Mouse (Mus musculus): ENCODE measurements around the gene Ccdc167. TPM values are rescaled to one million over a fixed set of nuclear protein-coding genes. Genes with fewer than 3 reads are reported as not detected.

Gene Ccdc167
- polyA plus RNA-seq, 1 experiment from 2014 or later = 12.6 TPM

GRCm38 (mm10) chr17:29696940-29697339, 19.9 kb downstream of the Ccdc167 start:
- Histone ChIP-seq H3K4me2 (no peak overlapping the region), H3K27me3 (no peaks in the 10 kb centered on the region), H3K4me1 (replicated peaks) (no peaks in the 10 kb centered on the region), H3K4me3 (no peak overlapping the region), H3K9ac (no peak overlapping the region), H3K9me3 (no peaks in the 10 kb centered on the region), H3K27ac (replicated peaks) (no peak overlapping the region), H3K36me3 (peaks cover 68% of the 10 kb centered on the region)
- no peak for ATAC-seq (ENCODE audit: low FRiP score, low read depth)
- 92% methylated on average over 8 of the region's 8 CpGs for WGBS

- no peak for ATAC-seq (ENCODE audit: low FRiP score, low read depth)
- no peak overlapping the region for H3K4me3 ChIP-seq
- H3K36me3 ChIP-seq = peaks cover 72% of the 10 kb centered on the region
Measured at GRCm38 (mm10) chr17:29694516-29694915, 22.3 kb downstream of the Ccdc167 start.

GRCm38 (mm10) chr17:29693571-29693970, 23.3 kb downstream of the Ccdc167 start:
- Histone ChIP-seq H3K4me2 (no peak overlapping the region), H3K36me3 (peaks cover 65% of the 10 kb centered on the region)
- 93% methylated on average over 2 of the region's 2 CpGs for WGBS

More at GRCm38 (mm10) chr17:29694516-29694915, 22.3 kb downstream of the Ccdc167 start:
- no peak overlapping the region for H3K9ac ChIP-seq
- H3K27me3 ChIP-seq = no peaks in the 10 kb centered on the region
- H3K9me3 ChIP-seq = no peaks in the 10 kb centered on the region
- no peaks in the 10 kb centered on the region for H3K4me1 ChIP-seq (replicated peaks)
- WGBS = 80% methylated on average over 4 of the region's 4 CpGs
- no peak overlapping the region for H3K27ac ChIP-seq (replicated peaks)
- H3K4me2 ChIP-seq = no peak overlapping the region

GRCm38 (mm10) chr17:29692827-29693226, 24.0 kb downstream of the Ccdc167 start:
- H3K4me1 ChIP-seq (replicated peaks) = no peaks in the 10 kb centered on the region
- H3K27ac ChIP-seq (replicated peaks) = no peak overlapping the region
- 90% methylated on average over 2 of the region's 2 CpGs for WGBS
- peaks cover 57% of the 10 kb centered on the region for H3K36me3 ChIP-seq
- no peaks in the 10 kb centered on the region for H3K27me3 ChIP-seq
- H3K4me3 ChIP-seq = no peak overlapping the region
- ATAC-seq (ENCODE audit: low FRiP score, low read depth) = no peak
- no peaks in the 10 kb centered on the region for H3K9me3 ChIP-seq
- no peak overlapping the region for H3K4me2 ChIP-seq
- no peak overlapping the region for H3K9ac ChIP-seq

More at GRCm38 (mm10) chr17:29693571-29693970, 23.3 kb downstream of the Ccdc167 start:
- H3K9me3 ChIP-seq = no peaks in the 10 kb centered on the region
- H3K4me1 ChIP-seq (replicated peaks) = no peaks in the 10 kb centered on the region
- no peaks in the 10 kb centered on the region for H3K27me3 ChIP-seq
- no peak overlapping the region for H3K4me3 ChIP-seq
- H3K9ac ChIP-seq = no peak overlapping the region
- no peak overlapping the region for H3K27ac ChIP-seq (replicated peaks)
- ATAC-seq (ENCODE audit: low FRiP score, low read depth) = no peak

GRCm38 (mm10) chr17:29690257-29690656, 26.6 kb downstream of the Ccdc167 start:
- H3K9ac ChIP-seq = no peak overlapping the region
- H3K4me2 ChIP-seq = no peak overlapping the region
- H3K36me3 ChIP-seq = peaks cover 50% of the 10 kb centered on the region
- no peaks in the 10 kb centered on the region for H3K9me3 ChIP-seq
- ATAC-seq (ENCODE audit: low FRiP score, low read depth) = no peak
- no peaks in the 10 kb centered on the region for H3K27me3 ChIP-seq
- no peaks in the 10 kb centered on the region for H3K4me1 ChIP-seq (replicated peaks)
- WGBS = 83% methylated on average over 6 of the region's 6 CpGs
- H3K4me3 ChIP-seq = no peak overlapping the region
- H3K27ac ChIP-seq (replicated peaks) = no peak overlapping the region

GRCm38 (mm10) chr17:29688610-29689009, 28.2 kb downstream of the Ccdc167 start:
- Histone ChIP-seq H3K9me3 (no peaks in the 10 kb centered on the region), H3K4me2 (no peak overlapping the region), H3K4me1 (replicated peaks) (no peaks in the 10 kb centered on the region), H3K4me3 (no peak overlapping the region), H3K36me3 (peaks cover 54% of the 10 kb centered on the region), H3K9ac (no peak overlapping the region), H3K27me3 (no peaks in the 10 kb centered on the region), H3K27ac (replicated peaks) (no peak overlapping the region)
- WGBS = 91% methylated on average over 10 of the region's 10 CpGs
- no peak for ATAC-seq (ENCODE audit: low FRiP score, low read depth)

GRCm38 (mm10) chr17:29687373-29687772, 29.5 kb downstream of the Ccdc167 start:
- no peak overlapping the region for H3K4me3 ChIP-seq
- H3K27ac ChIP-seq (replicated peaks) = no peak overlapping the region
- H3K4me1 ChIP-seq (replicated peaks) = no peaks in the 10 kb centered on the region
- no peak for ATAC-seq (ENCODE audit: low FRiP score, low read depth)
- H3K36me3 ChIP-seq = peaks cover 63% of the 10 kb centered on the region
- H3K4me2 ChIP-seq = no peak overlapping the region
- H3K9me3 ChIP-seq = no peaks in the 10 kb centered on the region
- no peaks in the 10 kb centered on the region for H3K27me3 ChIP-seq
- no peak overlapping the region for H3K9ac ChIP-seq
- 67% methylated on average over 6 of the region's 6 CpGs for WGBS

- H3K9me3 ChIP-seq = no peaks in the 10 kb centered on the region
- WGBS = 96% methylated on average over 5 of the region's 5 CpGs
- H3K4me1 ChIP-seq (replicated peaks) = no peaks in the 10 kb centered on the region
- H3K4me3 ChIP-seq = no peak overlapping the region
- no peaks in the 10 kb centered on the region for H3K27me3 ChIP-seq
- ATAC-seq (ENCODE audit: low FRiP score, low read depth) = no peak
- peaks cover 61% of the 10 kb centered on the region for H3K36me3 ChIP-seq
- H3K27ac ChIP-seq (replicated peaks) = no peak overlapping the region
- H3K9ac ChIP-seq = no peak overlapping the region
- no peak overlapping the region for H3K4me2 ChIP-seq
Measured at GRCm38 (mm10) chr17:29686771-29687170, 30.1 kb downstream of the Ccdc167 start.

GRCm38 (mm10) chr17:29684275-29684674, 32.6 kb downstream of the Ccdc167 start:
- no peak overlapping the region for H3K9ac ChIP-seq
- 98% methylated on average over 4 of the region's 4 CpGs for WGBS
- no peaks in the 10 kb centered on the region for H3K27me3 ChIP-seq
- no peak overlapping the region for H3K4me3 ChIP-seq
- H3K9me3 ChIP-seq = no peaks in the 10 kb centered on the region
- H3K4me2 ChIP-seq = no peak overlapping the region
- H3K36me3 ChIP-seq = peaks cover 52% of the 10 kb centered on the region
- no peak for ATAC-seq (ENCODE audit: low FRiP score, low read depth)
- no peak overlapping the region for H3K27ac ChIP-seq (replicated peaks)
- peaks cover 1% of the 10 kb centered on the region; the same call in 1 of the 2 replicates for H3K4me1 ChIP-seq (replicated peaks)

- 69% methylated on average over 2 of the region's 2 CpGs for WGBS
- Histone ChIP-seq H3K9me3 (no peaks in the 10 kb centered on the region), H3K27ac (replicated peaks) (no peak overlapping the region), H3K9ac (no peak overlapping the region), H3K4me2 (no peak overlapping the region), H3K36me3 (peaks cover 63% of the 10 kb centered on the region), H3K27me3 (no peaks in the 10 kb centered on the region), H3K4me1 (replicated peaks) (peaks cover 2% of the 10 kb centered on the region; the same call in 1 of the 2 replicates), H3K4me3 (no peak overlapping the region)
- no peak for ATAC-seq (ENCODE audit: low FRiP score, low read depth)
Measured at GRCm38 (mm10) chr17:29683127-29683526, 33.7 kb downstream of the Ccdc167 start.

GRCm38 (mm10) chr17:29682261-29682660, 34.6 kb downstream of the Ccdc167 start:
- Histone ChIP-seq H3K27me3 (no peaks in the 10 kb centered on the region), H3K9me3 (no peaks in the 10 kb centered on the region), H3K4me2 (no peak overlapping the region), H3K36me3 (peaks cover 65% of the 10 kb centered on the region), H3K4me1 (replicated peaks) (peaks cover 2% of the 10 kb centered on the region; the same call in 1 of the 2 replicates), H3K9ac (no peak overlapping the region), H3K27ac (replicated peaks) (no peak overlapping the region), H3K4me3 (no peak overlapping the region)
- 72% methylated on average over 7 of the region's 7 CpGs for WGBS
- ATAC-seq (ENCODE audit: low FRiP score, low read depth) = no peak

- peaks cover 2% of the 10 kb centered on the region; the same call in 1 of the 2 replicates for H3K4me1 ChIP-seq (replicated peaks)
- no peak overlapping the region for H3K4me2 ChIP-seq
- H3K9me3 ChIP-seq = no peaks in the 10 kb centered on the region
- no peak overlapping the region for H3K4me3 ChIP-seq
- WGBS = 91% methylated on average over 9 of the region's 9 CpGs
- no peaks in the 10 kb centered on the region for H3K27me3 ChIP-seq
- peaks cover 71% of the 10 kb centered on the region for H3K36me3 ChIP-seq
- no peak for ATAC-seq (ENCODE audit: low FRiP score, low read depth)
- no peak overlapping the region for H3K9ac ChIP-seq
- no peak overlapping the region for H3K27ac ChIP-seq (replicated peaks)
Measured at GRCm38 (mm10) chr17:29681669-29682068, 35.2 kb downstream of the Ccdc167 start.

GRCm38 (mm10) chr17:29680921-29681320, 35.9 kb downstream of the Ccdc167 start:
- Histone ChIP-seq H3K27ac (replicated peaks) (no peak overlapping the region; the same call in 1 of the 2 replicates), H3K9me3 (no peaks in the 10 kb centered on the region), H3K4me3 (no peak overlapping the region), H3K9ac (no peak overlapping the region), H3K36me3 (peaks cover 73% of the 10 kb centered on the region), H3K4me2 (no peak overlapping the region), H3K4me1 (replicated peaks) (peaks cover 2% of the 10 kb centered on the region; the same call in 1 of the 2 replicates), H3K27me3 (no peaks in the 10 kb centered on the region)
- ATAC-seq (ENCODE audit: low FRiP score, low read depth) = no peak
- WGBS = 87% methylated on average over 2 of the region's 2 CpGs
